Mouse (Mus musculus) brain, embryonic 14.5 days (tissue): ENCODE measurements around the gene Mapkapk2.

ENCODE experiments used
- CTCF ChIP-seq: fragments of 200-500 bp; IDR thresholded peaks from 2 replicates; pipeline ENCODE4 v1.5.1; 2012; ENCODE audit warnings: inconsistent platforms, mild to moderate bottlenecking, moderate library complexity, borderline replicate concordance; ENCODE audit not compliant: insufficient read depth, insufficient read length; ENCODE audit errors: extremely low read depth
- POLR2A ChIP-seq: fragments of 200-500 bp; IDR thresholded peaks from 2 replicates; pipeline ENCODE4 v1.6.1; 2012; ENCODE audit warnings: mild to moderate bottlenecking, inconsistent platforms, borderline replicate concordance; ENCODE audit not compliant: poor library complexity, insufficient read depth, insufficient read length, severe bottlenecking; ENCODE audit errors: extremely low read depth

GRCm38 (mm10) chr1:131137111-131137510, 39.5 kb upstream of the Mapkapk2 start:
- TF ChIP-seq CTCF (no peak), POLR2A (no peak)
